ENCODE assay signal across 18 mouse cellular contexts in genomic region chr17:88333816-88334215, GRCm38 (mm10).
"Had no signal": no experiment of that assay in that cellular context is flagged by ENCODE, and none has a peak within 500 bp of the region (broad histone marks: within the 10 kb centered on the region; RNA-seq: fewer than 3 reads in every experiment).

No protein-coding gene starts in this region.

- H3K9me3 ChIP-seq: neural tube, embryonic 15.5 days; stomach, embryonic 15.5 days had no signal

- H3K9ac ChIP-seq: lung, embryonic 14.5 days; midbrain, embryonic 12.5 days; neural tube, embryonic 13.5 days; neural tube, embryonic 15.5 days; stomach, embryonic 15.5 days had no signal

- ATAC-seq: midbrain, embryonic 16.5 days had no signal

- DNase-seq: lung, embryonic 14.5 days; lung, postnatal 10 days; lung, postnatal 4 days; midbrain, embryonic 14.5 days; retina, postnatal 1 day; right cerebral cortex, adult 18-20 months; right cerebral cortex, postnatal 25 days; thymus, adult 2 months; thymus, postnatal 25 days; thymus, postnatal 4 days had no signal

- H3K4me1 ChIP-seq: stomach, embryonic 15.5 days had no signal

- H3K36me3 ChIP-seq: midbrain, embryonic 10.5 days; midbrain, embryonic 12.5 days; neural tube, embryonic 13.5 days; neural tube, embryonic 15.5 days; stomach, embryonic 15.5 days had no signal

- H3K27ac ChIP-seq: midbrain, embryonic 10.5 days; midbrain, embryonic 12.5 days; neural tube, embryonic 13.5 days; neural tube, embryonic 15.5 days; stomach, embryonic 15.5 days; stomach, postnatal 0 days had no signal

- H3K4me3 ChIP-seq: midbrain, embryonic 10.5 days; midbrain, embryonic 12.5 days; myocyte; neural tube, embryonic 13.5 days; neural tube, embryonic 15.5 days; stomach, embryonic 15.5 days had no signal

- H3K4me2 ChIP-seq: lung, embryonic 14.5 days; midbrain, embryonic 12.5 days; neural tube, embryonic 13.5 days; neural tube, embryonic 15.5 days; stomach, embryonic 15.5 days had no signal

- H3K27me3 ChIP-seq: stomach, embryonic 15.5 days had no signal
